Mouse (Mus musculus) common myeloid progenitor, adult 5-6 weeks (primary cell): Measurements from ENCODE around the gene Wdsub1. TPM values are rescaled to one million over a fixed set of nuclear protein-coding genes. Genes with fewer than 3 reads are reported as not detected.
A peak's percentile ranks its signal among the peaks of the same experiment; 100 is the strongest.

Source experiments
- ATAC-seq: replicated peaks from 2 replicates; pipeline ENCODE4 v1.8.0; 2016; ENCODE audit warnings: low read depth, mild to moderate bottlenecking, moderate TSS enrichment, inconsistent platforms; ENCODE audit not compliant: poor library complexity, severe bottlenecking
- total RNA-seq: library from RNA; stranded (forward); fragments of 200-1000, 187-1606 nt; gene quantifications from 2 replicates; pipeline ENCODE4 v1.2.3, GENCODE M21; 2017

Wdsub1 gene
- total RNA-seq, 1 experiment from 2014 or later = 14.3 TPM

GRCm38 (mm10) chr2:59842556-59843008 lies 39.8 kb downstream of the Wdsub1 start:
- 0 out of 2 replicates have a peak, but pooled peaks have one; percentile 19 for ATAC-seq

GRCm38 (mm10) chr2:59841944-59842343 lies 40.4 kb downstream of the Wdsub1 start:
- no peak for ATAC-seq

GRCm38 (mm10) chr2:59841189-59841939 lies 41.0 kb downstream of the Wdsub1 start:
- peak; percentile 40; the same call in 1 of the 2 replicates for ATAC-seq

- ATAC-seq = no peak
These were observed 42.2 kb downstream of the Wdsub1 start for GRCm38 (mm10) chr2:59840191-59840590.

GRCm38 (mm10) chr2:59839755-59840154 lies 42.6 kb downstream of the Wdsub1 start:
- no peak for ATAC-seq

- no peak for ATAC-seq
These were observed 43.6 kb downstream of the Wdsub1 start for GRCm38 (mm10) chr2:59838825-59839224.

- no peak for ATAC-seq
These were observed 50.6 kb downstream of the Wdsub1 start for GRCm38 (mm10) chr2:59831831-59832230.

GRCm38 (mm10) chr2:59830940-59831339 lies 51.5 kb downstream of the Wdsub1 start:
- ATAC-seq = no peak

- ATAC-seq = no peak
These were observed 52.2 kb downstream of the Wdsub1 start for GRCm38 (mm10) chr2:59830151-59830550.

- no peak for ATAC-seq
These were observed 52.7 kb downstream of the Wdsub1 start for GRCm38 (mm10) chr2:59829718-59830117.

- ATAC-seq = 0 out of 2 replicates have a peak, but pooled peaks have one; percentile 13
These were observed 53.4 kb downstream of the Wdsub1 start for GRCm38 (mm10) chr2:59828777-59829508.

- ATAC-seq = no peak
These were observed 54.2 kb downstream of the Wdsub1 start for GRCm38 (mm10) chr2:59828103-59828655.

- no peak for ATAC-seq
These were observed 57.0 kb downstream of the Wdsub1 start for GRCm38 (mm10) chr2:59825380-59825779.

GRCm38 (mm10) chr2:59824289-59824688 lies 58.1 kb downstream of the Wdsub1 start:
- ATAC-seq = no peak

GRCm38 (mm10) chr2:59821044-59821443 lies 61.3 kb downstream of the Wdsub1 start:
- no peak for ATAC-seq

- ATAC-seq = no peak
These were observed 62.3 kb downstream of the Wdsub1 start for GRCm38 (mm10) chr2:59820088-59820487.

- no peak for ATAC-seq
These were observed 63.0 kb downstream of the Wdsub1 start for GRCm38 (mm10) chr2:59819415-59819814.

- ATAC-seq = no peak
These were observed 63.7 kb downstream of the Wdsub1 start for GRCm38 (mm10) chr2:59818663-59819062.

GRCm38 (mm10) chr2:59814997-59815396 lies 67.4 kb downstream of the Wdsub1 start:
- ATAC-seq = no peak

GRCm38 (mm10) chr2:59813457-59813856 lies 68.9 kb downstream of the Wdsub1 start:
- no peak for ATAC-seq

GRCm38 (mm10) chr2:59812641-59813040 lies 69.8 kb downstream of the Wdsub1 start:
- no peak for ATAC-seq
